Mouse (Mus musculus) embryonic fibroblast, embryonic 13.5 days (primary cell): ENCODE measurements around the gene Rftn1.

ENCODE experiments used
- CTCF ChIP-seq: IDR thresholded peaks from 2 replicates; pipeline ENCODE4 v1.5.1; 2011; ENCODE audit warnings: mild to moderate bottlenecking, control low read depth, low read length, moderate library complexity, borderline replicate concordance; ENCODE audit not compliant: insufficient read depth
- POLR2A ChIP-seq: IDR thresholded peaks from 2 replicates; pipeline ENCODE4 v1.6.1; 2011; ENCODE audit warnings: low read depth, mild to moderate bottlenecking, control low read depth, low read length, moderate library complexity

GRCm38 (mm10) chr17:49982611-49983390 lies 207.7 kb downstream of the Rftn1 start:
- TF ChIP-seq CTCF (no peak), POLR2A (no peak)
